Mouse (Mus musculus) megakaryocyte, adult 5-6 weeks (primary cell): ENCODE measurements around the gene Kdm4b. TPM values are rescaled to one million over a fixed set of nuclear protein-coding genes. Genes with fewer than 3 reads are reported as not detected.
A peak's percentile ranks its signal among the peaks of the same experiment; 100 is the strongest.

ENCODE experiments used
- ATAC-seq: 2 replicates; pipeline ENCODE4 v1.8.0; 2016; ENCODE audit warnings: mild to moderate bottlenecking, inconsistent platforms; ENCODE audit not compliant: poor library complexity, severe bottlenecking
- total RNA-seq, 2 experiments: library from RNA; stranded (forward) in 1 of 2; stranded (reverse) in 1 of 2; fragments of 153-499, 151-499 nt in 1 of 2; fragments of 221-1000, 200-1000 nt in 1 of 2; gene quantifications; 2 replicates each; pipeline versions ENCODE4 v1.2.3 to v1.2.4; 2015 to 2017

Kdm4b gene
- total RNA-seq (2015), result 8.0 and 10.8 TPM in 2 replicates
- 6.7 and 7.1 TPM in 2 replicates for total RNA-seq (2017)

GRCm38 (mm10) chr17:56325450-56326152, at the start of gene Kdm4b:
Kdm4b (plus strand) TSS chr17:56326062.
- ATAC-seq, result peak; percentile 95

GRCm38 (mm10) chr17:56276643-56277566, 49.0 kb upstream of the Kdm4b start, which contains the start of gene Ticam1:
Ticam1 (minus strand) TSS chr17:56276786.
- peak; percentile 80 for ATAC-seq

GRCm38 (mm10) chr17:56277567-56277893, 48.3 kb upstream of the Kdm4b start:
- no peak for ATAC-seq

- no peak for ATAC-seq
Observed at GRCm38 (mm10) chr17:56278340-56278739, 47.5 kb upstream of the Kdm4b start.

- ATAC-seq, result no peak
Observed at GRCm38 (mm10) chr17:56279481-56280155, 46.2 kb upstream of the Kdm4b start.

GRCm38 (mm10) chr17:56281193-56281592, 44.7 kb upstream of the Kdm4b start:
- ATAC-seq, result peak; percentile 53

GRCm38 (mm10) chr17:56282802-56283201, 43.1 kb upstream of the Kdm4b start:
- no peak for ATAC-seq

- peak; percentile 61 for ATAC-seq
Observed at GRCm38 (mm10) chr17:56283316-56283715, 42.5 kb upstream of the Kdm4b start.

GRCm38 (mm10) chr17:56285995-56286394, 39.9 kb upstream of the Kdm4b start:
- no peak for ATAC-seq

- ATAC-seq, result no peak
Observed at GRCm38 (mm10) chr17:56287830-56288229, 38.0 kb upstream of the Kdm4b start.

- no peak for ATAC-seq
Observed at GRCm38 (mm10) chr17:56288866-56289265, 37.0 kb upstream of the Kdm4b start.

- ATAC-seq, result peak; percentile 31
Observed at GRCm38 (mm10) chr17:56289371-56290331, 36.2 kb upstream of the Kdm4b start.

GRCm38 (mm10) chr17:56290388-56291170, 35.3 kb upstream of the Kdm4b start:
- ATAC-seq, result peak; percentile 76

- ATAC-seq, result peak; percentile 80
Observed at GRCm38 (mm10) chr17:56291171-56291511, 34.7 kb upstream of the Kdm4b start.

GRCm38 (mm10) chr17:56291826-56292475, 33.9 kb upstream of the Kdm4b start:
- no peak for ATAC-seq

GRCm38 (mm10) chr17:56292531-56293222, 33.2 kb upstream of the Kdm4b start, which contains the start of gene Plin3:
Plin3 (minus strand) TSS chr17:56292873.
- ATAC-seq, result no peak

GRCm38 (mm10) chr17:56293291-56293690, 32.6 kb upstream of the Kdm4b start:
- no peak for ATAC-seq

GRCm38 (mm10) chr17:56294241-56294640, 31.6 kb upstream of the Kdm4b start:
- ATAC-seq, result no peak
